Mouse (Mus musculus) cerebellum, adult 8-10 months (tissue): ENCODE measurements around the gene Glo1.
A peak's percentile ranks its signal among the peaks of the same experiment; 100 is the strongest.

Source experiments
- DNase-seq: peaks from one replicate; pipeline ENCODE4 v3.0.0; 2022

The Glo1 gene

GRCm38 (mm10) chr17:30575941-30576773 lies 50.5 kb downstream of the Glo1 start, which contains the start of gene Btbd9:
Btbd9 (minus strand) TSS chr17:30576488.
- peak; percentile 99 for DNase-seq

- DNase-seq: peak; percentile 62
Measured at GRCm38 (mm10) chr17:30575121-30575904, 51.4 kb downstream of the Glo1 start.

- no peak for DNase-seq
Measured at GRCm38 (mm10) chr17:30574783-30575075, 51.9 kb downstream of the Glo1 start.

- DNase-seq: no peak
Measured at GRCm38 (mm10) chr17:30573990-30574782, 52.5 kb downstream of the Glo1 start.

- DNase-seq: no peak
Measured at GRCm38 (mm10) chr17:30570971-30571370, 55.7 kb downstream of the Glo1 start.

- DNase-seq: no peak
Measured at GRCm38 (mm10) chr17:30570173-30570572, 56.5 kb downstream of the Glo1 start.

- DNase-seq: no peak
Measured at GRCm38 (mm10) chr17:30568473-30568872, 58.2 kb downstream of the Glo1 start.

- DNase-seq: no peak
Measured at GRCm38 (mm10) chr17:30564971-30565370, 61.7 kb downstream of the Glo1 start.

- DNase-seq: no peak
Measured at GRCm38 (mm10) chr17:30564407-30564806, 62.3 kb downstream of the Glo1 start.

- DNase-seq: no peak
Measured at GRCm38 (mm10) chr17:30563484-30564075, 63.1 kb downstream of the Glo1 start.

- peak; percentile 42 for DNase-seq
Measured at GRCm38 (mm10) chr17:30562770-30563169, 63.9 kb downstream of the Glo1 start.

- DNase-seq: peak; percentile 52
Measured at GRCm38 (mm10) chr17:30559536-30559935, 67.1 kb downstream of the Glo1 start.

- DNase-seq: no peak
Measured at GRCm38 (mm10) chr17:30558623-30559022, 68.0 kb downstream of the Glo1 start.

- DNase-seq: no peak
Measured at GRCm38 (mm10) chr17:30556512-30556911, 70.2 kb downstream of the Glo1 start.

- DNase-seq: no peak
Measured at GRCm38 (mm10) chr17:30553027-30553937, 73.4 kb downstream of the Glo1 start.

- DNase-seq: no peak
Measured at GRCm38 (mm10) chr17:30550774-30551107, 75.9 kb downstream of the Glo1 start.

GRCm38 (mm10) chr17:30549899-30550773 lies 76.5 kb downstream of the Glo1 start:
- DNase-seq: no peak

GRCm38 (mm10) chr17:30539098-30539497 lies 87.6 kb downstream of the Glo1 start:
- peak; percentile 60 for DNase-seq

- DNase-seq: no peak
Measured at GRCm38 (mm10) chr17:30536651-30537050, 90.0 kb downstream of the Glo1 start.
